Comparison of ENCODE assay signal across 8 mouse cellular contexts in genomic region chr3:103101909-103102308, GRCm38 (mm10). TPM values are rescaled to one million over a fixed set of nuclear protein-coding genes. Genes with fewer than 3 reads are reported as not detected.
A peak's percentile ranks its signal among the peaks of the same experiment; 100 is the strongest.
DNase-seq lines count a peak whose midpoint lies in the region; ATAC-seq lines count a peak whose summit lies in the region.

No protein-coding gene starts in this region.

- H3K9me3 ChIP-seq in heart, embryonic 11.5 days (replicated peaks; ENCODE audit: control insufficient read depth, low read length): no peaks in the 10 kb centered on the region
- H3K9me3 ChIP-seq in erythroblast, embryonic 14.5 days (ENCODE audit: control insufficient read depth, low read length): no peaks in the 10 kb centered on the region
- no peaks in the 10 kb centered on the region for H3K9me3 ChIP-seq in limb, embryonic 10.5 days (replicated peaks)
- no peaks in the 10 kb centered on the region for H3K9me3 ChIP-seq in midbrain, embryonic 15.5 days

- 2% methylated on average over 14 of the region's 14 CpGs for WGBS in heart, embryonic 11.5 days (ENCODE audit: insufficient replicate concordance)
- 2% methylated on average over 14 of the region's 14 CpGs for WGBS in limb, embryonic 10.5 days
- WGBS in midbrain, embryonic 15.5 days: 3% methylated on average over 14 of the region's 14 CpGs

- H3K27me3 ChIP-seq in heart, embryonic 11.5 days (ENCODE audit: control insufficient read depth, insufficient read depth, low read length): no peaks in the 10 kb centered on the region
- H3K27me3 ChIP-seq in erythroblast, embryonic 14.5 days (ENCODE audit: control insufficient read depth): peaks cover 15% of the 10 kb centered on the region
- peaks cover 31% of the 10 kb centered on the region for H3K27me3 ChIP-seq in limb, embryonic 10.5 days (ENCODE audit: low read depth, poor library complexity, severe bottlenecking)
- peaks cover 18% of the 10 kb centered on the region; the same call in 1 of the 2 replicates for H3K27me3 ChIP-seq in midbrain, embryonic 15.5 days (replicated peaks)

- no peaks in the 10 kb centered on the region for H3K36me3 ChIP-seq in heart, embryonic 11.5 days (ENCODE audit: control insufficient read depth, insufficient read depth, low read length)
- peaks cover 14% of the 10 kb centered on the region for H3K36me3 ChIP-seq in erythroblast, embryonic 14.5 days (ENCODE audit: control insufficient read depth)
- H3K36me3 ChIP-seq in limb, embryonic 10.5 days: no peaks in the 10 kb centered on the region
- H3K36me3 ChIP-seq in midbrain, embryonic 15.5 days (replicated peaks): no peaks in the 10 kb centered on the region

- 0 out of 2 replicates have a peak overlapping the region, but pooled peaks have one; percentile 50 for H3K27ac ChIP-seq in heart, embryonic 11.5 days (ENCODE audit: low read depth, low read length)
- H3K27ac ChIP-seq in limb, embryonic 10.5 days: peak overlapping the region; percentile 83
- no peak overlapping the region for H3K27ac ChIP-seq in midbrain, embryonic 15.5 days

- peak overlapping the region; percentile 83 for H3K4me3 ChIP-seq in heart, embryonic 11.5 days (ENCODE audit: low read depth, low read length)
- H3K4me3 ChIP-seq in erythroblast, embryonic 14.5 days (replicated peaks): peak overlapping the region; percentile 87
- peak overlapping the region; percentile 79 for H3K4me3 ChIP-seq in limb, embryonic 10.5 days
- peak overlapping the region; percentile 65 for H3K4me3 ChIP-seq in midbrain, embryonic 15.5 days

- no peak for DNase-seq in heart, adult 9 months (ENCODE audit: low spot score in 2 of 2)
- DNase-seq in ES-CJ7 (ENCODE audit: low read depth, low spot score): peak; percentile 71
- DNase-seq in limb, embryonic 10.5 days (ENCODE audit: low spot score): no peak
- DNase-seq in left cerebral cortex, adult 8-10 months (ENCODE audit: low spot score in 2 of 2): no peak
- DNase-seq in cerebellum, postnatal 36 days: no peak

- H3K9ac ChIP-seq in heart, embryonic 11.5 days (ENCODE audit: low read depth, low read length): peak overlapping the region; percentile 79; the same call in 1 of the 2 replicates
- peak overlapping the region; percentile 47; the same call in 1 of the 2 replicates for H3K9ac ChIP-seq in midbrain, embryonic 15.5 days

- H3K4me2 ChIP-seq in heart, embryonic 11.5 days: peak overlapping the region; percentile 99
- H3K4me2 ChIP-seq in midbrain, embryonic 15.5 days: peak overlapping the region; percentile 97

- ATAC-seq in heart, embryonic 11.5 days (replicated peaks; ENCODE audit: insufficient number of reproducible peaks, low FRiP score, low TSS enrichment): peak; percentile 43
- peak; percentile 51 for ATAC-seq in midbrain, embryonic 15.5 days (replicated peaks)

- H3K4me1 ChIP-seq in heart, embryonic 11.5 days (ENCODE audit: control insufficient read depth, insufficient read depth, low read length): peaks cover 4% of the 10 kb centered on the region; the same call in 1 of the 2 replicates
- peaks cover 58% of the 10 kb centered on the region for H3K4me1 ChIP-seq in erythroblast, embryonic 14.5 days (ENCODE audit: control insufficient read depth)
- H3K4me1 ChIP-seq in limb, embryonic 10.5 days: peaks cover 14% of the 10 kb centered on the region
- peaks cover 15% of the 10 kb centered on the region for H3K4me1 ChIP-seq in midbrain, embryonic 15.5 days

RNA-seq across cellular contexts. Expression of gene Dennd2c, which starts 0.5 kb away (rescaled TPM):
- 5.0 TPM in 2 replicates for polyA plus RNA-seq in heart, embryonic 11.5 days (2014; fragmentation: Nextera tagmentation; extraction: Ambion mirVana)
- polyA plus RNA-seq in erythroblast, embryonic 14.5 days (2012): 0.34 and 0.39 TPM in 2 replicates
- polyA plus RNA-seq in limb, embryonic 10.5 days (2016; fragmentation: Nextera tagmentation; extraction: Ambion mirVana): 1.7 and 3.1 TPM in 2 replicates
- 1.3 and 1.4 TPM in 2 replicates for polyA plus RNA-seq in midbrain, embryonic 15.5 days (2015; fragmentation: Nextera tagmentation; extraction: Ambion mirVana)
- total RNA-seq in left cerebral cortex, adult 8-10 months (2022): under 1 TPM; 0.28 to 0.93 (median 0.48) TPM

RNA-seq across cellular contexts. Expression of gene Ampd1, which starts 28.1 kb away (rescaled TPM):
- 0.62 TPM in 1 of 2 replicates, not detected in the other for polyA plus RNA-seq in heart, embryonic 11.5 days (2014; fragmentation: Nextera tagmentation; extraction: Ambion mirVana)
- not detected in 2 replicates for polyA plus RNA-seq in erythroblast, embryonic 14.5 days (2012)
- 0.10 TPM in 1 of 2 replicates, not detected in the other for polyA plus RNA-seq in limb, embryonic 10.5 days (2016; fragmentation: Nextera tagmentation; extraction: Ambion mirVana)
- 0.06 TPM in 1 of 2 replicates, not detected in the other for polyA plus RNA-seq in midbrain, embryonic 15.5 days (2015; fragmentation: Nextera tagmentation; extraction: Ambion mirVana)
- total RNA-seq in left cerebral cortex, adult 8-10 months (2022): under 1 TPM in 2 of 4 experiments, not detected in 2; 0.23 to 0.54 TPM

RNA-seq across cellular contexts. Expression of gene Nras, which starts 43.8 kb away (rescaled TPM):
- polyA plus RNA-seq in heart, embryonic 11.5 days (2014; fragmentation: Nextera tagmentation; extraction: Ambion mirVana): 99.1 and 101 TPM in 2 replicates
- polyA plus RNA-seq in erythroblast, embryonic 14.5 days (2012): 0.37 and 0.65 TPM in 2 replicates
- polyA plus RNA-seq in limb, embryonic 10.5 days (2016; fragmentation: Nextera tagmentation; extraction: Ambion mirVana): 123 and 134 TPM in 2 replicates
- 92.6 and 93.0 TPM in 2 replicates for polyA plus RNA-seq in midbrain, embryonic 15.5 days (2015; fragmentation: Nextera tagmentation; extraction: Ambion mirVana)
- total RNA-seq in left cerebral cortex, adult 8-10 months (2022): 10 to 100 TPM; 63.7 to 69.1 (median 67.2) TPM

Comparison
In these comparisons a context has a peak if more than half of its experiments do, and no peak if none do; other contexts are left out.
1. RNA of gene Nras, which starts 43.8 kb away (polyA plus RNA-seq): 123 to 134 TPM in limb, embryonic 10.5 days, 99.1 to 101 TPM in heart, embryonic 11.5 days and 92.6 to 93.0 TPM in midbrain, embryonic 15.5 days; 0.37 to 0.65 TPM in erythroblast, embryonic 14.5 days; every median in the first group is over 10 times any median in the second.
2. Peak in every context shown above with its lines, with median percentiles within 50 percentile points of each other: H3K4me3 ChIP-seq.